Mouse (Mus musculus) ovary, postnatal 14 days (tissue): Measurements from ENCODE around the gene Tgfa.

ENCODE experiments used
- DNase-seq: peaks from one replicate; pipeline ENCODE4 v3.0.0; 2022; ENCODE audit warnings: low spot score

Gene Tgfa

DNA sequence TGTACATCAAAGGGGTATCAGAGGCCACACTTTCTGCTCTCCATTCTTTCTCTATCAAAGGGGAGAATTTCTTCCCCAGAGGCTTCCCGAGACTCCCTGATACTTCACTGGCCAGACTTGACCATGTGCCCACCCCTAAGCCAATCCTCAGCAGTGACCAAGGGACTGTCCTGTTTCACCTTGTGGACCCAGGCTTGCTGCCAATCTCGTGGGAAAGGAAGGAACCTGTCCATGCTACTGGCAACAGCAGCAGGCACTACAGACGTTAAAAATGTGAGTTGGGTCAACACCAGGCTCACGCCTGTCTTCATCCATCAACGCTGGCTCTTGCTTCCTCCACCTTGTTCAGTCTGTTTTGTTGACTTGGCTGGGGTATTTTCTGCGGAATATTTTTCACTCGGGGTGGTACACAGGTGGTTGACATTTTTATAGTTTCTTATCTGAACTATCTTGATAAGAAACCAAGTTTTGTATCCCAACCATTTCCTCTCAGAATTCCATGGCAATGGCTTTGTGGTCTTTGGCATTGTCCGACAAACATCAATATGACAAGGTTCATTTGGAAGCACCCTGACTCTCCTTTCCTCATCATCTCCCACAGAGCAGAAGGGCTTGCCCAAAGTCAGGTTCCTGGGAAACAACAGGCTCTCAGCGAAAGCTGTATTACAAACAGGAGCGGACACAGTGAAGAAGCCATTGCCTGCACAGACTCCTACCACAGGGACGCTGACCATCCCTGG, 6.1 kb upstream of the Tgfa start:
- no peak for DNase-seq

- no peak for DNase-seq
Measured at GRCm38 (mm10) chr6:86190622-86191021, 4.4 kb upstream of the Tgfa start.

DNA sequence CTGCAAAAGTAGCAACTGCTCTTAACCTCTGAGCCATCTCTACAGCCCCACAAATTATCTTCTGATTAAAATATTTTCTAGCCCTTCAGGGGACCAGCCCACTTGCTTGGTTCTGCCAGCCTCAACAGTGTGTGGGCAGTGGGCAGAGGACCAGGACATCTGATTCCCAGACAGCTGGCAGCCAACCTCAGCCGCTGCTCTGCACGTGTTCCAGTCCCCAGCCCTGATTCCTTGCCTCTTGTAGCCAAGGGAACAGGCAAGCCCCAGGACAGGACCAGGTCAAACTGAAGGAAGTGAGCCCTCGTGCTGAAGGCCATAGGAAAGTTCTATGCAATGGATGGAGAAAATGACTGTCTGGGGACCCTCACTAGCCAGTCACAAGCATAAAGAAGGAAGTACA, 2.0 kb upstream of the Tgfa start:
- DNase-seq, result no peak

- peak; percentile 44 for DNase-seq
Measured at GRCm38 (mm10) chr6:86193879-86194278, 1.1 kb upstream of the Tgfa start.

GRCm38 (mm10) chr6:86196034-86196433, 1.0 kb downstream of the Tgfa start:
- DNase-seq, result no peak

GRCm38 (mm10) chr6:86197150-86197862, 2.3 kb downstream of the Tgfa start:
- DNase-seq, result no peak

DNA sequence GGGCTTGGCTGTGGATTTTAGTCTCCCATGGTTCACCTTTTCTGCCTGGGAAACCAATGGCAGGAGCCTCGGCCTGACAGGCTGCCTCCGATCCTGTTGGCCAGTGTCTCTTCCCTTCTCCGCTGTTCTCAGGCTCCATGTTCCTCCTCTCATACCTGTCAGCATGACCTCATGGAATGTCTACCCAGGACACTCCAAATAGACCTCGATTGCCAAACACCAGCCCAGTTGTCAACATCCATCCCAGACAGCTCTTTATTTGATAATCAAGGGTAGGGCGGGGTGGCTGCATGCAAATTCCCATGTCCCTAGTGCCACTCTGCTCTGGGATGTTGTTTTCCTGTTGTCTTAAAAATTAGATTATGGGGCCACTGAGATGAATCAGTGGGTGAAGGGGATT, 5.9 kb downstream of the Tgfa start:
- DNase-seq, result no peak

DNA sequence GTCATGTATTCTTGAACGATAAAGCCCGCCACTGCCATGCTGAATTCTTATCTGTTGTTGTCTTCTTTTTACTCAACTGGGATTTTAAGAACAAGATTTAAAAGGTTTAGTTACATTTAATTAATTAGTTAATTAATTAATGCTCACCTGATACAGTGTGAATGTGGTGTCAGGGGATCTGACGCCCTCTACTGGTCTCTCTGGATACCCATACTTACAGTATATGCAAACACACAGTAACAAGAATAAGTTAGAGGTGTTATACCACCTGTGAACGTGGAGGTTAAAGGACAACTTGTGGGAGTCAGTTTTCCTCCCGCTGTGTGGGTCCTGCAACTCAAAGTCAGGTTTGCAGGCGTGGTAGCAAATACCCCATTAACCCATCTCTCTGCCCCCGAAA, 8.1 kb downstream of the Tgfa start:
- no peak for DNase-seq

DNA sequence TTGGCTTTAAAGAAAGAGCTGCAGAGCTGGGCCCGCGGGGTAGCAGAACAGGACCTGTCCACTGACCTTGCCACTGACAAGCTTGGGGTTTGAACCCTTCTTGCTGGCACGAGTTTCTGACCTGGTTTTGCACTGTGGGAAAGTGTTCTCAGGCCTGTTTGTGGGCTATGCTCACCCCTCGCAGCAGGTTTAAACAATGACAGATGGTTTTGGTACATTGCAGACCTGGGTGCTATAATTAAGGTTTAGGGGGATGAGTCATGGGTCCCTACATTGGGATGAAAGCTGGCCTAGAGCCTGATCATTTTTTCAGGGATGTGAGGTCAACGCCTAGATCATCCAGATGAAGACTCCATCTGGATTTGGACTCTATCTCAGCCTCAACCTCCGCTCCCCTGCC, 11.0 kb downstream of the Tgfa start:
- no peak for DNase-seq

DNA sequence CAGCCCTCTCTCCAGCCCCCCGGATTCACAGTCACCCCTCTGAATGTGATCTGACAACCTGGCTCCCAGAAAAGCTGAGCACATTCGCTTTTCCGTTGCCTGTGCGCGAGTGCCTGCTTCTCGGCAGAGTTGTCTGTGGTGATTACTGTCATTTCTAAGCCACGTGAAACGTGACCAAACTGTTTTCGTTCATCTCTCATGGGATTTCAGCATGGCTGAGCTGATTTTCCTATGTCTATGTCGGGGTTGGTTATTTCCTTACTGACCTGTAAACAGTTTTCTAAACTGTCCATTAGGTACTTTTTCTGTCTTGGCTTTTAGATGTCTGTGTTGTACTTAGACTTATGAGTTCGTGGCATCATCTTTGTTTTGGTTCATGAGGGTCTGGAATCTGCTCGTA, 12.0 kb downstream of the Tgfa start:
- no peak for DNase-seq

DNA sequence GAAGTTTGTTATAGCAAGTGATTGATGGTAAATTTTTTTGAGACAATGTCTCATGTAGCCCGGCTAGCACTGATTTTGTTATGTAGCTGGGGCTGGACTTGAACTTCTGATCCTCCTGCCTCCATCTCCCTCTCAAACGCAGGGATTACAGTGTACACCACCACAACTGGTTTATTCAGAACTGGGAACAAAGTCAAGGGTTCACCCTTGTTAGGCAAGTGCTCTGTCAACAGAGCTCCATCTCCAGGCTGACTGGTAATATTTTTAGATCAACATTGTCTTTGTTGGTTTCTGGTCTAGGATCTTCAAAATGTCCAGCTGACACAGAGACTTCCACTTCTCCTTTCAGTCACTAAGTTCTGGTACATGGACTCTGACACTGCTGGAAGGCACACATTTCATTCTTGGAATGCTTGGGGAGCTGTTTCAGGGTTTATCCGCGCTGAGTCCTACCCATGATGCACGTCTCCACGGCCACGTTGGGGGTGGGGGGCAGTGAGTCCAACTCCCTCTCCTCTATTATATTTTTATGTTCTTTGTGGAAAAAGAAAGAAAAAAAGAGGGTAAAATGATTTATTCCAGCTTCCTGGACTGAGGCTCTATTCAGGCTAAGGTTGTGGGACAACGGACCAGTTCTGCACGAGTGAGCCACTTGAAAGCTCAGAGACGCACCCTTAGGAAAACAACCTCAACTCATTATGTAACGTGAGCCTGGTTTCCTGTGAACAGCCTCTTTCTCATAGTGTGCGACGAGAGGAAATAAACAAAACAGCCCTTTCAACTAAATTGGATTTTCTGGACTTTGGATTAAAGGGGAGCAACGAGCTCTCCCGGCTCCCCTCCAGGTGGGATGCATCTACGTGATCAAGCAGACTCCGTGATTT, 14.4 kb downstream of the Tgfa start:
- DNase-seq, result no peak

- no peak for DNase-seq
Measured at GRCm38 (mm10) chr6:86210017-86210408, 15.0 kb downstream of the Tgfa start.

- no peak for DNase-seq
Measured at GRCm38 (mm10) chr6:86210619-86211018, 15.6 kb downstream of the Tgfa start.

- DNase-seq, result no peak
Measured at GRCm38 (mm10) chr6:86211081-86211763, 16.2 kb downstream of the Tgfa start.

GRCm38 (mm10) chr6:86212871-86213640, 18.0 kb downstream of the Tgfa start:
- DNase-seq, result no peak

- DNase-seq, result no peak
Measured at GRCm38 (mm10) chr6:86218066-86218465, 23.0 kb downstream of the Tgfa start.

- DNase-seq, result no peak
Measured at GRCm38 (mm10) chr6:86218739-86219138, 23.7 kb downstream of the Tgfa start.

GRCm38 (mm10) chr6:86219494-86219893, 24.5 kb downstream of the Tgfa start:
- DNase-seq, result no peak

GRCm38 (mm10) chr6:86220171-86220570, 25.1 kb downstream of the Tgfa start:
- DNase-seq, result no peak

GRCm38 (mm10) chr6:86222381-86222780, 27.4 kb downstream of the Tgfa start:
- no peak for DNase-seq

- no peak for DNase-seq
Measured at GRCm38 (mm10) chr6:86225604-86226003, 30.6 kb downstream of the Tgfa start.
